Mouse (Mus musculus): ENCODE measurements around the gene Fam151b. TPM values are rescaled to one million over a fixed set of nuclear protein-coding genes. Genes with fewer than 3 reads are reported as not detected.

Gene Fam151b
- total and polyA plus RNA-seq, 2 experiments from 2014 or later: 9.9 TPM; not detected in 1

- no peak for TF ChIP-seq CTCF (IDR thresholded peaks at IDR 0.05; ENCODE audit: low read depth)
- DNase-seq (no peak), ATAC-seq (no peak)
- WGBS: 88% methylated on average over 11 of the region's 11 CpGs
- Histone ChIP-seq H3K27me3 (ENCODE audit: insufficient read depth, low read length) (no peaks in the 10 kb centered on the region), H3K4me2 (ENCODE audit: low read depth) (no peak overlapping the region), H3K27ac (ENCODE audit: low read depth, low read length) (no peak overlapping the region), H3K9ac (no peak overlapping the region), H3K36me3 (ENCODE audit: insufficient read depth) (no peaks in the 10 kb centered on the region), H3K4me1 (ENCODE audit: insufficient read depth) (no peaks in the 10 kb centered on the region), H3K4me3 (ENCODE audit: low read depth, low read length) (no peak overlapping the region), H3K9me3 (ENCODE audit: low read length) (no peaks in the 10 kb centered on the region)
Measured at GRCm38 (mm10) chr13:92419630-92420029, 64.2 kb downstream of the Fam151b start.

- ATAC-seq: no peak
- Histone ChIP-seq H3K27me3 (ENCODE audit: insufficient read depth, low read length) (no peaks in the 10 kb centered on the region), H3K4me3 (ENCODE audit: low read depth, low read length) (no peak overlapping the region), H3K4me1 (ENCODE audit: insufficient read depth) (no peaks in the 10 kb centered on the region), H3K9ac (no peak overlapping the region), H3K4me2 (ENCODE audit: low read depth) (no peak overlapping the region), H3K36me3 (ENCODE audit: insufficient read depth) (no peaks in the 10 kb centered on the region), H3K9me3 (ENCODE audit: low read length) (no peaks in the 10 kb centered on the region), H3K27ac (ENCODE audit: low read depth, low read length) (no peak overlapping the region)
- DNase-seq: no peak
- TF ChIP-seq CTCF (IDR thresholded peaks at IDR 0.05; ENCODE audit: low read depth): no peak
- 66% methylated on average over 2 of the region's 2 CpGs for WGBS
Measured at GRCm38 (mm10) chr13:92410486-92410885, 73.3 kb downstream of the Fam151b start.

DNA sequence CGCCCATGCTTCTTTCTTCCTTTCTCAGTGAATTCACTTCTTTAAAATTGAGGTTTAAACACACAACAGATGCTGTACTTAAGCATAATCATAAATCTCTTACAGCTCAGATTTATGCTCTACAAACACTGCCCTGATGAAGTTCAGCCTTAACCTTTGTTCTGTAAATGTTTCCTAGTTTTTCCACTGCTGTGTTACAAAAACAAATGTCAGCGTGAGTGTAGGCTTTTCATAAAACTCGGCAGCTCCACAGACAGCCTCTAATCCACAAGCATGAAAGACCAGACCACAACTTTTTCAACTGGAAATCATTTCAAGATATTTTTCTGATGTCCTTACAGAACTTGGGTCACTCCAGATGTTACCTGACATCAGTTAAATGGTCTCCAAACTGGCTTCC, 80.3 kb downstream of the Fam151b start:
- DNase-seq (no peak), ATAC-seq (no peak)
- Histone ChIP-seq H3K4me3 (ENCODE audit: low read depth, low read length) (no peak overlapping the region), H3K27me3 (ENCODE audit: insufficient read depth, low read length) (no peaks in the 10 kb centered on the region), H3K36me3 (ENCODE audit: insufficient read depth) (no peaks in the 10 kb centered on the region), H3K9me3 (ENCODE audit: low read length) (no peaks in the 10 kb centered on the region), H3K4me1 (ENCODE audit: insufficient read depth) (no peaks in the 10 kb centered on the region), H3K4me2 (ENCODE audit: low read depth) (no peak overlapping the region), H3K9ac (no peak overlapping the region), H3K27ac (ENCODE audit: low read depth, low read length) (no peak overlapping the region)
- TF ChIP-seq CTCF (IDR thresholded peaks at IDR 0.05; ENCODE audit: low read depth): no peak
- 86% methylated on average over 3 of the region's 3 CpGs for WGBS

DNA sequence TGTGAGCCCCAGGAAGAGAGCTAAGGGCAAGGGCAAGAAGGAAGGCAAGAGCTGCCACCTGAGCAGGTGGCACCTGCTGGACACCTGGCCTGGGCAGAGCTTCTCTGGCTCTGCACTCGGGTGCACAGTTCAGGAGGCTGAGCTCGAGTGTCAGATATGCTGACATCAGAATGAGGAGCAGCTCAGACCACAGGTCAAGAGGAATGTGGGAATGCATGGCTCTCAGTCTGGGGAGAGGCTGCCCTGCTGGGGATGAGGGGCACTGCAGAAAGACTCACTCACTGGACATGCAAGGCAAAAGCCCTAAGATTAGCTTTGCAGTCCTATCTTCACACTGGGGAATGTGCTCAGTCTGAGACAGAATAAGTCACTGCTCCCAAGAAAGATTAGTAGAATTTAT, 81.8 kb downstream of the Fam151b start:
- DNase-seq (no peak), ATAC-seq (no peak)
- H3K4me3 ChIP-seq (ENCODE audit: low read depth, low read length): no peak overlapping the region
- 81% methylated on average over 2 of the region's 2 CpGs for WGBS
- TF ChIP-seq CTCF (IDR thresholded peaks at IDR 0.05; ENCODE audit: low read depth): no peak
- H3K27me3 ChIP-seq (ENCODE audit: insufficient read depth, low read length): no peaks in the 10 kb centered on the region
- no peaks in the 10 kb centered on the region for H3K9me3 ChIP-seq (ENCODE audit: low read length)
- H3K36me3 ChIP-seq (ENCODE audit: insufficient read depth): no peaks in the 10 kb centered on the region
- H3K27ac ChIP-seq (ENCODE audit: low read depth, low read length): no peak overlapping the region
- H3K4me1 ChIP-seq (ENCODE audit: insufficient read depth): no peaks in the 10 kb centered on the region
- H3K4me2 ChIP-seq (ENCODE audit: low read depth): no peak overlapping the region
- no peak overlapping the region for H3K9ac ChIP-seq

Other genes with a start within 250 kb of the Fam151b start
- not detected in 2 replicates for gene Gm20379, start 178.0 kb downstream of the Fam151b start, total RNA-seq (2014; rRNA removed)
- gene Gm20379, start 178.0 kb downstream of the Fam151b start, polyA plus RNA-seq (2015; fragmentation: Nextera tagmentation; extraction: Ambion mirVana): 0.25 TPM in 1 of 2 replicates, not detected in the other
- gene Dhfr, start 129.3 kb downstream of the Fam151b start, total RNA-seq (2014; rRNA removed): 3.1 and 3.3 TPM in 2 replicates
- 2.8 and 3.1 TPM in 2 replicates for gene Dhfr, start 129.3 kb downstream of the Fam151b start, polyA plus RNA-seq (2015; fragmentation: Nextera tagmentation; extraction: Ambion mirVana)
- 26.9 and 33.6 TPM in 2 replicates for gene Msh3, start 129.0 kb downstream of the Fam151b start, total RNA-seq (2014; rRNA removed)
- 17.2 and 20.3 TPM in 2 replicates for gene Msh3, start 129.0 kb downstream of the Fam151b start, polyA plus RNA-seq (2015; fragmentation: Nextera tagmentation; extraction: Ambion mirVana)
- 2.4 and 3.9 TPM in 2 replicates for gene Ankrd34b, start 58.1 kb downstream of the Fam151b start, total RNA-seq (2014; rRNA removed)
- gene Ankrd34b, start 58.1 kb downstream of the Fam151b start, polyA plus RNA-seq (2015; fragmentation: Nextera tagmentation; extraction: Ambion mirVana): 1.5 and 2.3 TPM in 2 replicates
- 19.1 and 23.2 TPM in 2 replicates for gene Zfyve16, start 46.9 kb upstream of the Fam151b start, total RNA-seq (2014; rRNA removed)
- gene Zfyve16, start 46.9 kb upstream of the Fam151b start, polyA plus RNA-seq (2015; fragmentation: Nextera tagmentation; extraction: Ambion mirVana): 2.5 and 4.0 TPM in 2 replicates
- not detected in 2 replicates for gene Spz1, start 92.2 kb upstream of the Fam151b start, total RNA-seq (2014; rRNA removed)
- gene Spz1, start 92.2 kb upstream of the Fam151b start, polyA plus RNA-seq (2015; fragmentation: Nextera tagmentation; extraction: Ambion mirVana): not detected in 2 replicates
- gene Serinc5, start 127.1 kb upstream of the Fam151b start, total RNA-seq (2014; rRNA removed): 31.1 and 41.7 TPM in 2 replicates
- 9.0 and 11.5 TPM in 2 replicates for gene Serinc5, start 127.1 kb upstream of the Fam151b start, polyA plus RNA-seq (2015; fragmentation: Nextera tagmentation; extraction: Ambion mirVana)